10 mouse cellular contexts compared by ENCODE assay signal in genomic region chr13:113663151-113663779, GRCm38 (mm10). TPM values are rescaled to one million over a fixed set of nuclear protein-coding genes. Genes with fewer than 3 reads are reported as not detected.
DNase-seq lines count a peak whose midpoint lies in the region; ATAC-seq and TF ChIP-seq lines count a peak whose summit lies in the region.
"Had no signal": no experiment of that assay in that cellular context is flagged by ENCODE, and none has a peak within 500 bp of the region (broad histone marks: within the 10 kb centered on the region; RNA-seq: fewer than 3 reads in every experiment).

TSS of gene Hspb3 (minus strand) at chr13:113663676.

- no peaks in the 10 kb centered on the region; the same call in 1 of the 2 replicates for H3K4me1 ChIP-seq in hindbrain, embryonic 12.5 days
- H3K4me1 ChIP-seq in neural tube, embryonic 15.5 days: peaks cover 8% of the 10 kb centered on the region
- no peaks in the 10 kb centered on the region for H3K4me1 ChIP-seq in thymus, adult 2 months (replicated peaks; ENCODE audit: control insufficient read depth, insufficient read depth, low read length)

- peak within 1 kb of the TSS; percentile 76 for H3K4me3 ChIP-seq in gastrocnemius, adult 2 months
- no peak within 1 kb of the TSS for H3K4me3 ChIP-seq in hindbrain, embryonic 12.5 days
- H3K4me3 ChIP-seq in neural tube, embryonic 15.5 days (replicated peaks): no peak within 1 kb of the TSS
- no peak within 1 kb of the TSS for H3K4me3 ChIP-seq in thymus, adult 2 months (ENCODE audit: control insufficient read depth, insufficient read depth, low read length)

- DNase-seq in adrenal gland, adult (ENCODE audit: inconsistent age in 2 of 2, low spot score in 1 of 2): peak; percentile 40 to 68
- DNase-seq in adrenal gland, postnatal 4 days (ENCODE audit: low spot score in 2 of 2): no peak
- peak; percentile 56 for DNase-seq in cerebellum, adult 8-10 months
- peak; percentile 89 for DNase-seq in gastrocnemius, adult 2 months
- DNase-seq in thymus, adult 2 months: no peak
- DNase-seq in thymus, postnatal 36 days: no peak

- intact Hi-C loops in gastrocnemius, adult 2 months (cut with DNase I): no loop called here

- H3K27ac ChIP-seq in gastrocnemius, adult 2 months: peak within 1 kb of the TSS; percentile 91
- H3K27ac ChIP-seq in hindbrain, embryonic 12.5 days: no peak within 1 kb of the TSS
- no peak within 1 kb of the TSS for H3K27ac ChIP-seq in neural tube, embryonic 15.5 days (replicated peaks)
- no peak within 1 kb of the TSS for H3K27ac ChIP-seq in thymus, adult 2 months (ENCODE audit: control insufficient read depth, insufficient read depth, low read length)

- H3K36me3 ChIP-seq in hindbrain, embryonic 12.5 days: no peaks in the 10 kb centered on the region
- no peaks in the 10 kb centered on the region for H3K36me3 ChIP-seq in neural tube, embryonic 15.5 days
- H3K36me3 ChIP-seq in thymus, adult 2 months (ENCODE audit: control insufficient read depth, insufficient read depth, low read length): no peaks in the 10 kb centered on the region

- TF ChIP-seq POLR2A in thymus, adult 2 months (IDR thresholded peaks at IDR 0.05; ENCODE audit: control insufficient read depth, extremely low read depth, insufficient read depth, low read length, poor library complexity): no peak

- H3K27me3 ChIP-seq in hindbrain, embryonic 12.5 days: no peaks in the 10 kb centered on the region
- peaks cover 5% of the 10 kb centered on the region; the same call in 1 of the 2 replicates for H3K27me3 ChIP-seq in neural tube, embryonic 15.5 days (replicated peaks)
- H3K27me3 ChIP-seq in thymus, adult 2 months (ENCODE audit: control insufficient read depth, insufficient read depth, low read length): no peaks in the 10 kb centered on the region

- no peak within 1 kb of the TSS for H3K9ac ChIP-seq in hindbrain, embryonic 12.5 days
- no peak within 1 kb of the TSS for H3K9ac ChIP-seq in neural tube, embryonic 15.5 days (replicated peaks)

- 67% methylated on average over 28 of the region's 28 CpGs for WGBS in hindbrain, embryonic 12.5 days
- 42% methylated on average over 28 of the region's 28 CpGs for WGBS in neural tube, embryonic 15.5 days
- 88% methylated on average over 28 of the region's 28 CpGs for WGBS in thymus, adult 2 months

- H3K4me2 ChIP-seq in hindbrain, embryonic 12.5 days (replicated peaks): no peak within 1 kb of the TSS
- H3K4me2 ChIP-seq in neural tube, embryonic 15.5 days: peak within 1 kb of the TSS; percentile 33

- peak; percentile 71 for ATAC-seq in hindbrain, embryonic 12.5 days (ENCODE audit: low FRiP score)
- ATAC-seq in neural tube, embryonic 15.5 days (ENCODE audit: low FRiP score): peak; percentile 72

- no peak for TF ChIP-seq CTCF in gastrocnemius, adult 2 months (IDR thresholded peaks at IDR 0.05)
- no peak for TF ChIP-seq CTCF in thymus, adult 2 months (IDR thresholded peaks at IDR 0.05; ENCODE audit: borderline replicate concordance, control insufficient read depth, extremely low read depth, insufficient read depth, low read length, poor library complexity)

- H3K9me3 ChIP-seq in hindbrain, embryonic 12.5 days (replicated peaks): no peaks in the 10 kb centered on the region
- H3K9me3 ChIP-seq in neural tube, embryonic 15.5 days (replicated peaks): no peaks in the 10 kb centered on the region

RNA-seq across cellular contexts. Expression of gene Hspb3, which starts in this region (rescaled TPM):
- total RNA-seq in adrenal gland, postnatal 4 days (2021): 1 to 10 TPM in 1 of 2 experiments, under 1 TPM in 1; 0.92 to 1.8 TPM
- total RNA-seq in gastrocnemius, adult 2 months (2021): 10 to 100 TPM; 45.0 to 51.6 TPM
- 0.76 and 1.6 TPM in 2 replicates for polyA plus RNA-seq in hindbrain, embryonic 12.5 days (2016; fragmentation: Nextera tagmentation; extraction: Ambion mirVana)
- 0.49 and 1.8 TPM in 2 replicates for polyA plus RNA-seq in neural tube, embryonic 15.5 days (2015; fragmentation: Nextera tagmentation; extraction: Ambion mirVana)
- 0.65 TPM in 1 of 2 replicates, not detected in the other for polyA plus RNA-seq in thymus, adult 2 months (2012; rRNA removed)
- total RNA-seq: common myeloid progenitor, adult 5-6 weeks; liver, adult 2 months had no signal
- polyA plus RNA-seq: liver, adult 2 months had no signal

Comparison
In these comparisons a context has a peak if more than half of its experiments do, and no peak if none do; other contexts are left out.
1. RNA of gene Hspb3 (total RNA-seq): 45.0 to 51.6 TPM in gastrocnemius, adult 2 months; 0.92 to 1.8 TPM in adrenal gland, postnatal 4 days; every median in the first group is over 10 times any median in the second.
2. DNase-seq: peak in adrenal gland, adult (2 of 2), cerebellum, adult 8-10 months (single experiment) and gastrocnemius, adult 2 months (single experiment); none in adrenal gland, postnatal 4 days (0 of 2), thymus, adult 2 months (single experiment) and thymus, postnatal 36 days (0 of 2).